Mouse (Mus musculus): ENCODE results near the gene Mllt11.

Mllt11 gene

GRCm38 (mm10) chr3:95231298-95232221 is at the start of gene Mllt11:
Gene Mllt11, minus strand, starts transcription at chr3:95232171.
- no peak for DNase-seq (ENCODE audit: low read depth, low spot score)

GRCm38 (mm10) chr3:95281216-95282126 is 49.5 kb upstream of the Mllt11 start, which contains the start of the genes Mindy1 and Prune1:
Gene Mindy1, plus strand, starts transcription at chr3:95281345.
Gene Prune1, minus strand, starts transcription at chr3:95282076.
- DNase-seq (ENCODE audit: low read depth, low spot score) = peak; percentile 95

GRCm38 (mm10) chr3:95280747-95281146 is 48.8 kb upstream of the Mllt11 start:
- no peak for DNase-seq (ENCODE audit: low read depth, low spot score)

GRCm38 (mm10) chr3:95277149-95277551 is 45.2 kb upstream of the Mllt11 start:
- DNase-seq (ENCODE audit: low read depth, low spot score) = no peak

- no peak for DNase-seq (ENCODE audit: low read depth, low spot score)
These were observed 44.5 kb upstream of the Mllt11 start for GRCm38 (mm10) chr3:95276428-95276934.

GRCm38 (mm10) chr3:95275161-95275560 is 43.2 kb upstream of the Mllt11 start:
- no peak for DNase-seq (ENCODE audit: low read depth, low spot score)

- no peak for DNase-seq (ENCODE audit: low read depth, low spot score)
These were observed 42.5 kb upstream of the Mllt11 start for GRCm38 (mm10) chr3:95274453-95274852.

GRCm38 (mm10) chr3:95273471-95273870 is 41.5 kb upstream of the Mllt11 start:
- no peak for DNase-seq (ENCODE audit: low read depth, low spot score)

- DNase-seq (ENCODE audit: low read depth, low spot score) = no peak
These were observed 38.9 kb upstream of the Mllt11 start for GRCm38 (mm10) chr3:95270766-95271364.

- DNase-seq (ENCODE audit: low read depth, low spot score) = no peak
These were observed 37.8 kb upstream of the Mllt11 start for GRCm38 (mm10) chr3:95269789-95270188.

GRCm38 (mm10) chr3:95267855-95268254 is 35.9 kb upstream of the Mllt11 start:
- DNase-seq (ENCODE audit: low read depth, low spot score) = no peak

- no peak for DNase-seq (ENCODE audit: low read depth, low spot score)
These were observed 34.1 kb upstream of the Mllt11 start for GRCm38 (mm10) chr3:95266052-95266451.

- no peak for DNase-seq (ENCODE audit: low read depth, low spot score)
These were observed 32.8 kb upstream of the Mllt11 start for GRCm38 (mm10) chr3:95264724-95265123.

GRCm38 (mm10) chr3:95263089-95263739 is 31.2 kb upstream of the Mllt11 start:
- no peak for DNase-seq (ENCODE audit: low read depth, low spot score)

- DNase-seq (ENCODE audit: low read depth, low spot score) = no peak
These were observed 30.0 kb upstream of the Mllt11 start for GRCm38 (mm10) chr3:95261975-95262374.

GRCm38 (mm10) chr3:95256931-95257330 is 25.0 kb upstream of the Mllt11 start:
- DNase-seq (ENCODE audit: low read depth, low spot score) = no peak

- no peak for DNase-seq (ENCODE audit: low read depth, low spot score)
These were observed 18.9 kb upstream of the Mllt11 start, which contains the start of gene Bnipl for GRCm38 (mm10) chr3:95250783-95251424. Gene Bnipl, minus strand, starts transcription at chr3:95251193.

GRCm38 (mm10) chr3:95250361-95250760 is 18.4 kb upstream of the Mllt11 start:
- no peak for DNase-seq (ENCODE audit: low read depth, low spot score)

- no peak for DNase-seq (ENCODE audit: low read depth, low spot score)
These were observed 15.8 kb upstream of the Mllt11 start for GRCm38 (mm10) chr3:95247660-95248336.
